Mouse (Mus musculus) cortical plate, adult 2 months (tissue): ENCODE data around the gene Bcl9l.

ENCODE experiments used
- CTCF ChIP-seq: fragments of 200-500 bp; IDR thresholded peaks from 2 replicates; pipeline ENCODE4 v1.5.1; 2011; ENCODE audit warnings: mild to moderate bottlenecking, control low read depth, low read length; ENCODE audit not compliant: insufficient read depth; ENCODE audit errors: extremely low read depth
- POLR2A ChIP-seq: fragments of 200-500 bp; IDR thresholded peaks from 2 replicates; pipeline ENCODE4 v1.6.1; 2011; ENCODE audit warnings: mild to moderate bottlenecking, low read length, control low read depth; ENCODE audit not compliant: insufficient read depth; ENCODE audit errors: extremely low read depth

- TF ChIP-seq CTCF (no peak), POLR2A (no peak)
These were observed 15.2 kb downstream of the Bcl9l start for GRCm38 (mm10) chr9:44497624-44498377.
